Mouse (Mus musculus) MEL (cell line): ENCODE data around the gene Traf3.

Source experiments
- CTCF ChIP-seq, 3 experiments: IDR thresholded peaks in 2 of 3; conservative IDR thresholded peaks in 1 of 3; 2 replicates each; pipeline ENCODE4 v1.5.1; 2011 to 2012; ENCODE audit warnings: low read length in 3 of 3, low read depth in 2 of 3, mild to moderate bottlenecking in 2 of 3, improper control_type of control experiment in 1 of 3, inconsistent platforms in 1 of 3, mixed read lengths in 1 of 3, moderate library complexity in 1 of 3; ENCODE audit not compliant: control insufficient read depth in 1 of 3, insufficient read depth in 1 of 3, poor library complexity in 1 of 3, severe bottlenecking in 1 of 3
- EP300 ChIP-seq, 2 experiments: IDR thresholded peaks; 2 replicates each; pipeline ENCODE4 v1.6.1; 2011; ENCODE audit warnings: improper control_type of control experiment in 2 of 2, low read length in 2 of 2, low read depth in 1 of 2, mild to moderate bottlenecking in 1 of 2
- ETS1 ChIP-seq: IDR thresholded peaks from 2 replicates; pipeline ENCODE4 v1.6.1; 2012; ENCODE audit warnings: low read depth, mild to moderate bottlenecking, inconsistent platforms, low read length, improper control_type of control experiment, moderate library complexity
- GATA1 ChIP-seq: IDR thresholded peaks from 2 replicates; pipeline ENCODE4 v1.6.1; 2011; ENCODE audit warnings: low read depth, low read length, improper control_type of control experiment
- MAFK ChIP-seq: IDR thresholded peaks from 2 replicates; pipeline ENCODE4 v1.6.1; 2011; ENCODE audit warnings: low read depth, mild to moderate bottlenecking, low read length, improper control_type of control experiment, borderline replicate concordance
- MYC ChIP-seq: IDR thresholded peaks from 2 replicates; pipeline ENCODE4 v1.6.1; 2011; ENCODE audit warnings: low read depth, mild to moderate bottlenecking, low read length, improper control_type of control experiment, moderate library complexity
- NELFE ChIP-seq: IDR thresholded peaks from 2 replicates; pipeline ENCODE4 v1.6.1; 2011; ENCODE audit warnings: low read depth, low read length, improper control_type of control experiment
- POLR2A ChIP-seq, 2 experiments: IDR thresholded peaks; 2 replicates each; pipeline ENCODE4 v1.6.1; 2011 to 2012; ENCODE audit warnings: low read length in 2 of 2, mild to moderate bottlenecking in 2 of 2, control low read depth in 1 of 2, improper control_type of control experiment in 1 of 2, low read depth in 1 of 2, moderate library complexity in 1 of 2; ENCODE audit not compliant: control insufficient read depth in 1 of 2, insufficient read depth in 1 of 2, poor library complexity in 1 of 2
- TCF12 ChIP-seq: IDR thresholded peaks from 2 replicates; pipeline ENCODE4 v1.6.1; 2014; ENCODE audit warnings: low read depth, mild to moderate bottlenecking, inconsistent platforms, low read length, improper control_type of control experiment, moderate library complexity
- ZC3H11A ChIP-seq: IDR thresholded peaks from 2 replicates; pipeline ENCODE4 v1.6.1; 2012; ENCODE audit warnings: low read depth, mild to moderate bottlenecking, inconsistent platforms, low read length, improper control_type of control experiment
- ZMIZ1 ChIP-seq: IDR thresholded peaks from 2 replicates; pipeline ENCODE4 v1.6.1; 2012; ENCODE audit warnings: low read depth, mild to moderate bottlenecking, inconsistent platforms, low read length, improper control_type of control experiment, moderate library complexity
- ZNF384 ChIP-seq: IDR thresholded peaks from 2 replicates; pipeline ENCODE4 v1.6.1; 2012; ENCODE audit warnings: low read depth, mild to moderate bottlenecking, inconsistent platforms, low read length, improper control_type of control experiment

DNA sequence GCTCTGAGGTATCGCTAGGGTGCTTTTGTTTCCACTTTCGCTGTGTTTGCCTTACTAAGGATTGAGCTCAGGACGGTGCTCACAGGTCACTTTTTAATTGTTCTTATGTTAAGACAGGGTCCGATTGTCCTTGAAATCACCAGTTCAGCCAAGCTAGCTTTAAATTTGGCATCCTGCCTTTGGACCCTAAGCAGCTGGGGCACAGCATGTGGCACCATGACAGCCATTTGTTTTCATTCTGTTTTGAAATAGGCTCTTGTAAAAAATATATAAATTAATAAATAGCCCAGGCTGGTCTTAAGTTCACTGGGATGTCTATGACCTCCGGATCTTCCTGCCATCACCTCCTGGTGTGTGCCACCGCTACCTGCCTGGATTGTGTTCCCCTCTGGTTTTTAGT, 78.9 kb downstream of the Traf3 start:
- TF ChIP-seq NELFE (no peak), ETS1 (no peak), POLR2A (IDR thresholded peaks at IDR 0.05; ENCODE audit: control insufficient read depth in 1 of 2, insufficient read depth in 1 of 2, low read depth in 1 of 2, low read length in 2 of 2, poor library complexity in 1 of 2) (no peak), CTCF (IDR thresholded peaks at IDR 0.05 in 2 of 3, conservative IDR thresholded peaks at IDR 0.05 in 1 of 3; ENCODE audit: control insufficient read depth in 1 of 3, insufficient read depth in 1 of 3, low read depth in 2 of 3, low read length in 3 of 3, poor library complexity in 1 of 3, severe bottlenecking in 1 of 3) (no peak), MYC (no peak), TCF12 (no peak), ZNF384 (no peak), GATA1 (no peak), ZC3H11A (no peak), EP300 (IDR thresholded peaks at IDR 0.05; ENCODE audit: low read depth in 1 of 2, low read length in 2 of 2) (no peak), ZMIZ1 (no peak), MAFK (no peak)
